Mouse (Mus musculus): ENCODE results near the gene Catsperg1.
"Not testable (repeated sequence)": the region's sequence is repeated elsewhere in the genome, so short reads cannot be mapped to it uniquely, and the experiment has no call there.

Gene Catsperg1

GRCm38 (mm10) chr7:29170066-29170754 lies 43.6 kb downstream of the Catsperg1 start, which contains the start of the genes Ggn and Spred3:
Gene Ggn, plus strand, starts transcription at chr7:29170210.
Gene Spred3, minus strand, starts transcription at chr7:29170411.
- DNase-seq (ENCODE audit: low read depth, low spot score), result peak; percentile 75

- DNase-seq (ENCODE audit: low read depth, low spot score), result peak; percentile 94
These were observed 44.4 kb downstream of the Catsperg1 start for GRCm38 (mm10) chr7:29169231-29170065.

- DNase-seq (ENCODE audit: low read depth, low spot score), result no peak
These were observed 45.0 kb downstream of the Catsperg1 start for GRCm38 (mm10) chr7:29168791-29169230.

- peak; percentile 62 for DNase-seq (ENCODE audit: low read depth, low spot score)
These were observed 45.6 kb downstream of the Catsperg1 start for GRCm38 (mm10) chr7:29168121-29168695.

- DNase-seq (ENCODE audit: low read depth, low spot score), result no peak
These were observed 46.2 kb downstream of the Catsperg1 start for GRCm38 (mm10) chr7:29167656-29168055.

- no peak for DNase-seq (ENCODE audit: low read depth, low spot score)
These were observed 50.9 kb downstream of the Catsperg1 start for GRCm38 (mm10) chr7:29162750-29163525.

GRCm38 (mm10) chr7:29162294-29162693 lies 51.5 kb downstream of the Catsperg1 start:
- DNase-seq (ENCODE audit: low read depth, low spot score), result no peak

- peak; percentile 50 for DNase-seq (ENCODE audit: low read depth, low spot score)
These were observed 55.6 kb downstream of the Catsperg1 start for GRCm38 (mm10) chr7:29158264-29158663.

- DNase-seq (ENCODE audit: low read depth, low spot score), result peak; percentile 97
These were observed 57.7 kb downstream of the Catsperg1 start, which contains the start of gene Fam98c for GRCm38 (mm10) chr7:29155838-29156782. Gene Fam98c, minus strand, starts transcription at chr7:29156234.

GRCm38 (mm10) chr7:29155196-29155837 lies 58.5 kb downstream of the Catsperg1 start:
- peak; percentile 97 for DNase-seq (ENCODE audit: low read depth, low spot score)

GRCm38 (mm10) chr7:29154018-29154720 lies 59.7 kb downstream of the Catsperg1 start:
- DNase-seq (ENCODE audit: low read depth, low spot score), result no peak

GRCm38 (mm10) chr7:29151486-29151885 lies 62.3 kb downstream of the Catsperg1 start:
- no peak for DNase-seq (ENCODE audit: low read depth, low spot score)

GRCm38 (mm10) chr7:29148771-29149170 lies 65.1 kb downstream of the Catsperg1 start:
- DNase-seq (ENCODE audit: low read depth, low spot score), result no peak

GRCm38 (mm10) chr7:29146625-29147367 lies 67.0 kb downstream of the Catsperg1 start:
- DNase-seq (ENCODE audit: low read depth, low spot score), result no peak

- no peak for DNase-seq (ENCODE audit: low read depth, low spot score)
These were observed 69.8 kb downstream of the Catsperg1 start for GRCm38 (mm10) chr7:29144006-29144405.

GRCm38 (mm10) chr7:29141416-29141815 lies 72.4 kb downstream of the Catsperg1 start:
- DNase-seq (ENCODE audit: low read depth, low spot score), result no peak

- not testable (repeated sequence) for DNase-seq (ENCODE audit: low read depth, low spot score)
These were observed 74.6 kb downstream of the Catsperg1 start for GRCm38 (mm10) chr7:29139237-29139636.

GRCm38 (mm10) chr7:29137429-29137828 lies 76.4 kb downstream of the Catsperg1 start:
- DNase-seq (ENCODE audit: low read depth, low spot score), result no peak

All from brain, adult 2 months (tissue).